Mouse (Mus musculus) bone marrow macrophage, adult 2 months (primary cell): ENCODE measurements around the gene Rsg1. TPM values are rescaled to one million over a fixed set of nuclear protein-coding genes. Genes with fewer than 3 reads are reported as not detected.

ENCODE experiments used
- H3K27ac ChIP-seq: 2 replicates; pipeline ENCODE4 v1.5.1; 2012; ENCODE audit warnings: low read depth, low read length; ENCODE audit not compliant: insufficient read depth
- H3K4me1 ChIP-seq: 2 replicates; pipeline ENCODE4 v1.6.1; 2012; ENCODE audit warnings: low read length; ENCODE audit not compliant: control insufficient read depth, insufficient read depth
- H3K4me3 ChIP-seq: 2 replicates; pipeline ENCODE4 v1.5.1; 2012; ENCODE audit warnings: mild to moderate bottlenecking, low read length, moderate library complexity; ENCODE audit not compliant: insufficient read depth
- CTCF ChIP-seq: IDR thresholded peaks from 2 replicates; pipeline ENCODE4 v1.5.1; 2012; ENCODE audit warnings: low read depth, mild to moderate bottlenecking, low read length, moderate library complexity
- POLR2A ChIP-seq: IDR thresholded peaks from 2 replicates; pipeline ENCODE4 v1.6.1; 2012; ENCODE audit warnings: mild to moderate bottlenecking, low read depth, low read length, borderline replicate concordance
- polyA plus RNA-seq: library from polyadenylated mRNA; stranded (reverse); fragments of >200 nt; gene quantifications from 2 replicates; pipeline ENCODE4 v1.2.4, GENCODE M21; 2012; ENCODE audit not compliant: missing spikeins, insufficient read depth, insufficient read length

Rsg1 gene
- polyA plus RNA-seq, 1 experiment, result 0.92 TPM

DNA sequence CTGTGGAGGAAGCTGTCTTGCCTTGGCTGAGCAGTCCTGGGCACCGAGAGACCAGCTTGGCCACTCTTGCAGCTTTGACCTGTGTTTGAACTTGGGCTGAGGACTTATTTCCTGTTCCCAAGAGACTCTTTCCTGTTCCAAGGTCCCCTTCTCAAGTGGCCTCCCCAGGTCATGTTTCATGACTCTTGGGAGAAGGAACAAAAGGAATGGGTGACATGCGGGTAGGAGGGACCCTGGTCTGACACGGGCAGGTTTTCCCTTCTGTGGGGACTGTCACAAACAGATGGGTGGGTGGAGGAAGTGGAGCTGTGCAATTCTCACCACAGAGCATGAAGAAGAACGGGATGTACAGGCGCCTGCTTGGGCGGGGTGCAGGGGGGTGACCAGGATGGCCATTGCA is 58.0 kb downstream of the Rsg1 start:
- Histone ChIP-seq H3K4me1 (peaks cover 15% of the 10 kb centered on the region), H3K27ac (peak overlapping the region; percentile 15), H3K4me3 (no peak overlapping the region)
- no peak for TF ChIP-seq POLR2A

DNA sequence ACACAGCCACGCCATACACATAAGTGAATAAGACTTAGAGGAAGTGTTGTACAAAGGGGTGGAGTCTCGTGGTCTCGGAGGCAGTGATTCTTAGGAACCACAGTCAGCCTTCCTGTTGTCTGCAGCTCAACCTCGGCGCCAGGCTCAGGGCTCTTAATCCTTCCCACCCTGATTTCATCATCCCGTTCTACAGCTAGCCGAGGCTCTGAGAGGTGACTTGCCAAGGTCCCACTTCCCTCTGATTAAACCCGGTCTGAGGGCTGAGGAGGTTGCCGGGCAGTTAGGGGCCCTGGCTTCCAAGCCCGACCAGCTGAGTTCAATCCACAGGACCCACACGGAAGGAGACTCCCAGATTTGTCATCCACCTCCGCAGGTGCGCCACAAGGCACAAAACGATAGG is 59.1 kb downstream of the Rsg1 start:
- no peak for TF ChIP-seq POLR2A
- no peak for TF ChIP-seq CTCF
- Histone ChIP-seq H3K27ac (peak overlapping the region; percentile 40), H3K4me3 (peak overlapping the region; percentile 43), H3K4me1 (peaks cover 15% of the 10 kb centered on the region)

DNA sequence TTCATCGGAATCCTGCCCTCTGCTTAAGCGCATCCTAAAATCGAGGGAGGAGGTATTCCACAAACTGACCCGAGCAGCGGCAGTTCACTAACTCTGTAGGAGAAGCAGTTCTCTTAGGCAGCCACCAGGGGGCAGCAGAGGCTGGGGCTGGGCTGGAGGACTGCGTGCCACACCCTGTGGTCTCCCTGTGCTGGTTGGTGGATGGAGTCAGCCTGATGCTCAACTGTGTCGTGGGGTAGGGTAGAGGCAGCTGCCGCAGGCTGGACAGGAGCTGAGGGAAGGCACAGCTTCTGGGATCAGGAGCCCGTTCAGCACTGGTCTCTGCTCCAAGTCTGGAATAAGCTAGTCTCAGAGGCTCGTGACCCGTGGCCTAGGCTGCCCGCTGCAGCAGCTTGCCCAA is 59.5 kb downstream of the Rsg1 start:
- Histone ChIP-seq H3K4me1 (peaks cover 16% of the 10 kb centered on the region), H3K27ac (peak overlapping the region; percentile 40), H3K4me3 (peak overlapping the region; percentile 43)
- peak; percentile 99 for TF ChIP-seq CTCF
- no peak for TF ChIP-seq POLR2A

DNA sequence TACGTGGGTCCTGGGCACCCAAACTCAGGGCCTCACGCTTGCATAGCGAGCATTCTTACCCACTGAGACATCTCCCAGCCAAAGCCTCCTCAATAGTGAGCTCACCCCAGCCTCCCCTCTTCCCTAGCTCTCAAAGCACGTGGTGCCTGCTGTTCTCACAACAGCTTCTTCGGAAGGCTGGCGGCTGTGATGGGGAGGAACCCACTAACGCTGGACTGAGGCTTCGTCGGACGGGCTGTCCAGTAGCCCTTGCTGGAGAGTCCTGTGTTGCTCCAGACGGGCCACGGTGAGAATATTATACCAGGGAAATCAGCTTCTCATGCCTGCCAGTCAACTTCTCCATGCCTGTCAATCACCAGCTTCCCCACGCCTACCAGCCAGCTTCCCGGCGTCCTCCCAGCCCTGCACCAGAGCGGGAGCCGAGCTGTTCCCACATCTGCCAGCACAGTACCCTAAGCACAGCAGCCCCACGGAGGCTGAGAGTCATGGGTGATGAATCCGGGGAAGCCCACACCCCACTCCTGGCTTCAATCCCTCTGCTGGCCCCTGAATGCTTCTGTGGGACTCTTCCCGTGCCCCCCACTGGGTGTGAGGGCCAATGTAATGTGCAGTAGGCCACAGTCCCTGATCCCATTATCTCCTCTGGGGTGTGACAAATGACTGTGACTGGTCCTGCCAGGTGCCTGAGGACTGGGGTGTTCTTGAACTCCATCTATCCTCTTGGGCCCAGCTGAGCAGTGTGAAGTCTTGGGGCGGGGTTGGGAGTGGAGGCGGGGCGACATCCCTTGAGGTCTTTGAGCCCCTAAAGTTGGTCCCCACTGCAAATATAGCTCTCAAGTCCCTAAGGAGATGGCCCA is 61.0 kb downstream of the Rsg1 start:
- TF ChIP-seq CTCF (no peak), POLR2A (no peak)
- Histone ChIP-seq H3K27ac (no peak overlapping the region), H3K4me1 (peaks cover 18% of the 10 kb centered on the region), H3K4me3 (no peak overlapping the region)

Other genes starting within 250 kb of the Rsg1 start
- gene Atp13a2, start 227.1 kb upstream of the Rsg1 start, polyA plus RNA-seq, result 203 and 230 TPM in 2 replicates
- not detected in 2 replicates for gene Mfap2, start 203.5 kb upstream of the Rsg1 start, polyA plus RNA-seq
- 6.9 and 8.1 TPM in 2 replicates for gene Crocc, start 153.4 kb upstream of the Rsg1 start, polyA plus RNA-seq
- 170 and 172 TPM in 2 replicates for gene Necap2, start 135.6 kb upstream of the Rsg1 start, polyA plus RNA-seq
- gene Spata21, start 125.6 kb upstream of the Rsg1 start, polyA plus RNA-seq, result not detected in 2 replicates
- 105 and 129 TPM in 2 replicates for gene Szrd1, start 74.2 kb upstream of the Rsg1 start, polyA plus RNA-seq
- 22.0 and 28.2 TPM in 2 replicates for gene Fbxo42, start 66.0 kb upstream of the Rsg1 start, polyA plus RNA-seq
- not detected in 2 replicates for gene Arhgef19, start 25.5 kb downstream of the Rsg1 start, polyA plus RNA-seq
- 0.13 and 0.80 TPM in 2 replicates for gene Epha2, start 87.3 kb downstream of the Rsg1 start, polyA plus RNA-seq
- gene Fam131c, start 154.3 kb downstream of the Rsg1 start, polyA plus RNA-seq, result not detected in 2 replicates
- gene Clcnka, start 184.8 kb downstream of the Rsg1 start, polyA plus RNA-seq, result not detected in 2 replicates
- gene Clcnkb, start 202.1 kb downstream of the Rsg1 start, polyA plus RNA-seq, result not detected in 2 replicates
- not detected in 2 replicates for gene Hspb7, start 206.8 kb downstream of the Rsg1 start, polyA plus RNA-seq
- not detected in 2 replicates for gene Srarp, start 222.1 kb downstream of the Rsg1 start, polyA plus RNA-seq
- 12.6 and 16.4 TPM in 2 replicates for gene Zbtb17, start 230.7 kb downstream of the Rsg1 start, polyA plus RNA-seq